Mouse (Mus musculus): Measurements from ENCODE around the gene Dnajb13.

DNA sequence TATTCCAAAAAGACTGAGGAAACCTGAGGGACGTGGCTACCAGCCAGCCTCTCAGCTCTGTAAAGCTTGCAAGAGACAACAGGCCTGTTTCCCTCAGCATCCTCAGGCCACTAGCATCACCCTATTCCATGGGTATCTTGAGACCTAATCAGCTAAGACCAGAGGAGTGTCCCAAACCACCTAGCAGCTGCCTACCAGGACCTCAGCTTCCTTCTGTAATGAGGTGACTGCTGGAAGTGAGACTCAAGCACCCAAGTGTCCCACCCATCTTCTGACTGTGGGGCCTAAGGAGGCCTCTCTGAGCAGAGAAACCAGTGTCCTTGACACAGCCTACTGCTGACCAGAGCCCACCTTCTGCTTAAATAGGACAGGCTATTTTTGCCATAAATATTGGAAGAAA, 45.3 kb downstream of the Dnajb13 start:
- TF ChIP-seq POLR2A (IDR thresholded peaks at IDR 0.05; ENCODE audit: low read depth, low read length) (no peak), CTCF (IDR thresholded peaks at IDR 0.05; ENCODE audit: extremely low read depth, insufficient read length, insufficient replicate concordance, low read depth, low read length) (no peak)

Measured in small intestine, adult 2 months (tissue).